Mouse (Mus musculus): ENCODE data around the gene Rrn3.
"Not testable (repeated sequence)": the region's sequence is repeated elsewhere in the genome, so short reads cannot be mapped to it uniquely, and the experiment has no call there.

The Rrn3 gene

DNA sequence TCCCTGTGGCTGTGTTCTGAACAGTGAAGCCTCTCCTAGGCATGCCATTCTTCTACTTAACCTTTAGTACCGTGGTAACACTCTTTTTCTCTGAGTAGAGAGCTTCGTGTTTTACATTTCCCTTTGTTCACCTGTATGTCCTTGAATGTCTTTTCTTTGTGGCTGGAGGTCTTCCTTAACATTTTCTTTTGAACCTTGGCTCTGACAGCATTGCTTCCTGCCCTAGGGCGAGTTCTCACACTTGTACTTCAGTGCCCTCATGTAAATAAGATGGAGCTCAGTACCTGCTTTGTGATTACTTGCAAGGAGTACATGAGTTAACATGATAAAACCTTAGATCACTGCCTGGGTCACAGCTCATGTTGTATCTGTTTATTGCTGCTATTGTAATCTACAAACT, 5.4 kb downstream of the Rrn3 start:
- DNase-seq (ENCODE audit: low spot score in 2 of 2): no peak

DNA sequence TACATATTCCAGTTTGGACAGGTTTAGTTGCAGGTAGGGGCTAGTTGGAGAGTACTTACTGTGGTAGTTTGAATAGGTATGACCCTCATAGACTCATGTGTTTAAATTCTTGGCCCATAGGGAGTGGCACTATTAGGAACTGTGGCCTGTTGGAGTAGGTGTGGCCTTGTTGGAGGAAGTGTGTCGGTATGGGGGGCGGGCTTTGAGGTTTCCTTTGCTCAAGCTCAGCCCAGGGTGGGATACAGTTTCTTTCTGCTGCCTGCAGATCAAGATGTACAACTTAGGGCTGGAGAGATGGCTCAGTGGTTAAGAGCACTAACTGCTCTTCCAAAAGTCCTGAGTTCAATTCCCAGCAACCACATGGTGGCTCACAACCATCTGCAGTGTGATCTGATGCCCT, 12.9 kb downstream of the Rrn3 start:
- DNase-seq (ENCODE audit: low spot score in 2 of 2): not testable (repeated sequence)

DNA sequence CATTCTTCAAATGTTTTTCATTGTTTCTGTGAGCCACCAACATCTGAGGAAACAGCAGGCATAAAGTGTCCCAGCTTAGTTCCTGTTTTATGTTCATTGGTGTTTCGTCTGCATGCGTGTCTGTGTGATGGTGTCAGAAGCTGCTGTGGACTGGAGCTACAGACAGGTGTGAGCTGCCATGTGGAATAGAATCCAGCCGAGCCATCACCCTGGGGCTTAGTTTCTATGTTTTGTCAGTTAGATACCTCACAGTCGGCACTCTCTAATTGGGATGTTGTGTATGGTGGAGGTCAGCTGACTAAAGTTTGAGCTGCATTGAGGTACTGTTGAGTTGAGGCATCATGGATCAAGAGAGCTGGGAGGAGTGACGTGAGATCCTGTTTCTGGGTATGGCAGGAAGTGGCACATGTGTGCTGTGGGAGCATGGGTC, 16.3 kb downstream of the Rrn3 start:
- DNase-seq (ENCODE audit: low spot score in 2 of 2): no peak

DNA sequence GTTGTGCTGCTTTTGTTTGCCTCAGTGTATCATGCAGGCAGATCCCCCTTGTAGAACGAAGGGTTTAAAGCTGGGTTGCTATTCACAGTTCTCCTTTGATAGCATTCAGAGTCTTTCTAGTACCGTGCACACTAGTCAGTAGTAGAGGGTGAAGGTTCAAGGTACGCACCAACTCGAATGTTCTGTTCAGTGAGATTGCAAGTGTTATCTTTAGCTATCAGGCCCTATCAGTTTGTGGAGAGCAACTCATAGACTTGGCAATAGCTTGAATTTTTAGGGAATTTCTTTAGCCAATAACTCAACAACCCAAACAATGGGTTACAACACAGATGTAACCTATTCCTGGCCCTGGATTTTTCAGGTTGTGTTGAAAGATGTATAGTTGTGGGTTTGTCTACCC, 20.7 kb downstream of the Rrn3 start:
- no peak for DNase-seq (ENCODE audit: low spot score in 2 of 2)

GRCm38 (mm10) chr16:13804666-13805065, 24.2 kb downstream of the Rrn3 start:
- peak in 1 of 2 experiments; percentile 23 for DNase-seq (ENCODE audit: low spot score in 2 of 2)

DNA sequence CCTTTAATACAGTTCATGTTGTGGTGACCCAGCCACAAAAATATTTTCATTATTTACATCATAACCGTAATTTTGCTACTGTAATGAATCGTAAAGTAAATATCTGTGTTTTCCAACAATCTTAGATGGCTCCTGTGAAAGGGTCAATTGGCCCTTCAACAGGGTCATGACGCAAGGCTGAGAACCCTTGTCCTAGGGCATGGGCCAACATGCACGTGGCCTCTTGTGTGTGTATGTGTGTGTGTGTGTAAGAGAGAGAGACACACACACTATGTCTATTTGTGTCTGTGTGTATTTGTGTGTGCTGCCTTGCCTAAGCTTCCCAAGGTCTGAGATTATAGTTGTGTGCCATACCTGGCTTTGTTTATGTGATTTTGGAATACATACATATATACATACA, 27.1 kb downstream of the Rrn3 start:
- DNase-seq (ENCODE audit: low spot score in 2 of 2): no peak

DNA sequence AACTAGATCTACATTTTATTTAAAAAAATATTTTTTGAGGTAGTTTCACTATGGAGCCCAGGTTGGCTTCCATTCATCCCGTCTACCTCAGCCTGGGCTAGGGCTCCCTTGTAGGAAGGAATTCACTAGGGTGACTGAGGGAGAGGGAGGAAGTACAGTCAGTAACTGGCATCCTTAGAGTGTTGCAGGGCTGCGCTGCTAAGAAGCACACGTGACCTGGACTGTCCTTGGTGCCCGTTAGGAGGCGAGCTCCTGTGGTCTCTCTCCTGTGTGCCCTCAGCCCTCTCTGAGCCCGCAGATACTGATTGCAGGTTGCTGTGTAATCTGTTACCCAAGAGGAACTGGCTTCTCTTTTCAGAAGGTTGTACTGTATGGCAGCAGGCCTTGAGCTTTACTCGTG, 27.9 kb downstream of the Rrn3 start:
- no peak for DNase-seq (ENCODE audit: low spot score in 2 of 2)

GRCm38 (mm10) chr16:13812152-13812551, 31.6 kb downstream of the Rrn3 start:
- no peak for DNase-seq (ENCODE audit: low spot score in 2 of 2)

DNA sequence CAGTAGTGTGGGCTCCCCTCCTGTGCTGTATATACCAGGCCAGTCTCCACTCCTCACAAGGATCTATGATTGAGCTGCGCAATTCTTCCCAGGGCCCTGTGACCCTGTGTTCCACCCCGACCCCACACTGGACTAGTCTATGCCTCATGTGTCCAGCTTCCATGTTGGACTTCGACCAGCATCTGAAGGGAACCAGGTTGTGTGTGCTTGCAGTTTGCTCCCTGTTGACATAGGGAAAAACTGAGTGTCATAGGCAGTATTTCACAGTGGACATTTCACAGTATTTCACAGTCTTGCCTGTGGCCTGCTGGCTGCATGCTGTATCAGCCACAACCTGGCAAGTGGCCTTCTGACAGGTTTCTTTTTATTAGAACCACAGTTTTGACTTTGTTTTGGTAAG, 32.7 kb downstream of the Rrn3 start:
- DNase-seq (ENCODE audit: low spot score in 2 of 2): no peak

- DNase-seq (ENCODE audit: low spot score in 2 of 2): peak; percentile 94 to 96
Observed at GRCm38 (mm10) chr16:13818560-13819393, 38.3 kb downstream of the Rrn3 start, which contains the start of gene Ntan1. TSS of gene Ntan1 (plus strand) at chr16:13818845.

GRCm38 (mm10) chr16:13819394-13819743, 38.9 kb downstream of the Rrn3 start:
- no peak for DNase-seq (ENCODE audit: low spot score in 2 of 2)

GRCm38 (mm10) chr16:13819806-13820500, 39.4 kb downstream of the Rrn3 start:
- no peak for DNase-seq (ENCODE audit: low spot score in 2 of 2)

GRCm38 (mm10) chr16:13820771-13821170, 40.3 kb downstream of the Rrn3 start:
- no peak for DNase-seq (ENCODE audit: low spot score in 2 of 2)

DNA sequence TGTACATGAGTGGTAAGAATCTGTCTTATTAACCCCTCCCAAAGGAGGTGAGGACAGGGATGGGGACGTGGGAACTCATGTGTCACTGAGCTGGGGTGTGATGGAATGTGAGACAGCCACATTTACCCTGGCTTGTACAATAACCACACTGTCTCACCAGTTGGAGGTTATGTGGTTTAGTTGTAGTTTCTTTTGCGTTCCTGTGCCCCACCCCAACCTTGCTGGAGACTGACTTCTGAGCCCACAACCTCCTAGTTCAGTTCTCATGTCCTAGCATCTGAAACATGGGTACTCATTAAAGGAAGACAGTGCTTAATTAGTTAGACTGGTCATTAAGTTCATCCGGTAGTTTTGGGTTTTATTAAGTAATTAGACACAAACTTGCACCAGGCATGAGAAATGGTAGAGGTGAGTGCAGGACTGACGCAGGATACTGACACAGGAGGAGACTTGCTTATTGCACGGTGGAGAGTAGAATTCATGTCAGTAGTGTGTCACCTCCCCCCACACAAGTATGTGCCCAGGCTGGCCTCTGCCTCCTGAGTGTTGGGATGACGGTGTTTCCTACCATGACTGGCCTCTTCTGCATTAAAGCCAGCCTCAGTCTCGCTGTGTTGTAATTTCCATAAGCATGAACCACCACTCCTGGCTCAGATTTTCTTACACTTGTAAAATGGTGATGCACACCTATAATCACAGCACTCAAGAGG, 45.4 kb downstream of the Rrn3 start:
- DNase-seq (ENCODE audit: low spot score in 2 of 2): no peak

GRCm38 (mm10) chr16:13826511-13826910, 46.0 kb downstream of the Rrn3 start:
- no peak for DNase-seq (ENCODE audit: low spot score in 2 of 2)

- DNase-seq (ENCODE audit: low spot score in 2 of 2): no peak
Observed at GRCm38 (mm10) chr16:13830444-13830843, 49.9 kb downstream of the Rrn3 start.

DNA sequence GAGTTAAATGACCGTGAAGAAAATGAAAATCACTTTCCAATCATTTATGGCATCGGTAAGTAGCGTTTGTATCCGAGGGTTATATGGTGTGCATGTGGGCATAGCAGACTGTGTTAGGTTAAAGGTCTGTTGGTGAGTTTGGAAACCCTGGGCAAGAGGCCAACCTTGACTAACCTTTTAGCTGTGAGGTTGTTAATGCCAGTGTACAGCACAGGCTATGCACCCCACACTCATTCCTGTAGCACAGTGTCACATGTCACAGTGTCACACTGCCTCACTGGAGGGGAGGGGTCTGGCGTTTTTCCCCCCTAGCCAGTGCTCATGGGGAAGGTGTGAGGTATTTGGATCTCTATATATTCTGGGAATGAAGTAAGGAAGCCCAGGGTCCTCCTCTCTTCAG, 51.1 kb downstream of the Rrn3 start:
- no peak for DNase-seq (ENCODE audit: low spot score in 2 of 2)

DNA sequence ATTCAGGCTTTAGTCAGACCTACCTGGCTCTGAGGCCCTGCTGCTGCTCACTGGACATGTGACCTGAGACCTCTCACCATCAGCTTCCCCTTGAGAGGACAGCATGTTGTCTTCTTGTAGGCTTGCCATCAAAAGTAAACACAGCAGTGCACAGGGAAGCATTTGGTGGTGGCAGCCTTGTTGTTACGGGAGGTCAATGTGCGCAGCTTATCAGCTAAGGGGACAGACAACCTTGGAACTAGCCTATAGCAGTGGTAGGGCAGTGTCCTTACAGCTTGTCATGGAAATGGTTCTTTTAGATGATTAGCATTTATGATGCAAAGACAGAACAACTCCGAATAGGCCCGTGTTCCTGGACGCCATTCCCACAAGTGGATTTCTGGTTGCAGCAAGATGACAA, 53.9 kb downstream of the Rrn3 start:
- DNase-seq (ENCODE audit: low spot score in 2 of 2): no peak

- no peak for DNase-seq (ENCODE audit: low spot score in 2 of 2)
Observed at GRCm38 (mm10) chr16:13840056-13840455, 59.5 kb downstream of the Rrn3 start.

GRCm38 (mm10) chr16:13840956-13841355, 60.4 kb downstream of the Rrn3 start:
- DNase-seq (ENCODE audit: low spot score in 2 of 2): no peak

- no peak for DNase-seq (ENCODE audit: low spot score in 2 of 2)
Observed at GRCm38 (mm10) chr16:13845031-13845430, 64.5 kb downstream of the Rrn3 start.

GRCm38 (mm10) chr16:13846675-13847074, 66.2 kb downstream of the Rrn3 start:
- no peak for DNase-seq (ENCODE audit: low spot score in 2 of 2)

- no peak for DNase-seq (ENCODE audit: low spot score in 2 of 2)
Observed at GRCm38 (mm10) chr16:13848310-13848709, 67.8 kb downstream of the Rrn3 start.

Measured in frontal cortex, postnatal 36 days (tissue).